Mouse (Mus musculus): Measurements from ENCODE around the gene B430306N03Rik.

DNA sequence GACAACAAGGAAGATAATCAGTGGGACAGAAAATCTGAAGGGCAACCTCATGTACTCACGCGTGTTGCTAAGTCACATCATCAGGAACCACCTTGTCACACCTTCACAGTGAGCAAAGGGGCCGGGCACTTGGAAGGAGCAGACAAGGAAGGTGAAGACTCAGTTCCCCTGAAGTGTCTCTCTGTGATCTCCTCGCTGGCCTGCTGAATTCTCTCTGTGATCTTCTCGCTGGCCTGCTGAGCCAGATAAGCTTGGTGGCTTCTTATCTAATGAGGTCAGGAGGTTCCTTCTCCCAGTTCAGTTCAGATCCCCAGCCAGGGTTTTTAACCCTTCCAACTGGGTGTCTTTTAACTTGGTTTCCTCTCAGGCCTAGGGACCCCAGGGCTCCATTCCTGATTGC lies 43.8 kb upstream of the B430306N03Rik start:
- TF ChIP-seq CTCF (conservative IDR thresholded peaks at IDR 0.05; ENCODE audit: low read length): no peak
- no peak for TF ChIP-seq POU5F1 (IDR thresholded peaks at IDR 0.05; ENCODE audit: borderline replicate concordance, low read length)
